Mouse (Mus musculus) cortical plate, adult 2 months (tissue): ENCODE results near the gene Lrrc20.

ENCODE experiments used
- CTCF ChIP-seq: fragments of 200-500 bp; IDR thresholded peaks from 2 replicates; pipeline ENCODE4 v1.5.1; 2011; ENCODE audit warnings: mild to moderate bottlenecking, control low read depth, low read length; ENCODE audit not compliant: insufficient read depth; ENCODE audit errors: extremely low read depth
- POLR2A ChIP-seq: fragments of 200-500 bp; IDR thresholded peaks from 2 replicates; pipeline ENCODE4 v1.6.1; 2011; ENCODE audit warnings: mild to moderate bottlenecking, low read length, control low read depth; ENCODE audit not compliant: insufficient read depth; ENCODE audit errors: extremely low read depth

GRCm38 (mm10) chr10:61533285-61533684 lies 57.7 kb downstream of the Lrrc20 start:
- no peak for TF ChIP-seq CTCF
- no peak for TF ChIP-seq POLR2A
